Mouse (Mus musculus) myocyte (in vitro differentiated cells): Measurements from ENCODE around the gene Scaf11. TPM values are rescaled to one million over a fixed set of nuclear protein-coding genes. Genes with fewer than 3 reads are reported as not detected.
"Not testable (repeated sequence)": the region's sequence is repeated elsewhere in the genome, so short reads cannot be mapped to it uniquely, and the experiment has no call there.

Source experiments
- H3K27me3 ChIP-seq: one replicate; pipeline ENCODE4 v1.6.1; 2011; ENCODE audit not compliant: control insufficient read depth, insufficient read depth, insufficient read length
- H3K36me3 ChIP-seq: one replicate; pipeline ENCODE4 v1.6.1; 2011; ENCODE audit not compliant: control insufficient read depth, insufficient read depth
- H3K4me2 ChIP-seq: one replicate; pipeline ENCODE4 v1.6.1; 2011; ENCODE audit warnings: low read depth, control low read depth
- H3K4me3 ChIP-seq: one replicate; pipeline ENCODE4 v1.5.1; 2011; ENCODE audit warnings: mild to moderate bottlenecking, control low read depth, moderate library complexity
- H3K79me2 ChIP-seq: one replicate; pipeline ENCODE4 v1.6.1; 2011; ENCODE audit not compliant: control insufficient read depth, insufficient read depth
- H3ac ChIP-seq: one replicate; pipeline ENCODE4 v1.6.1; 2011; ENCODE audit not compliant: control insufficient read depth, insufficient read length
- CEBPB ChIP-seq: IDR thresholded peaks from 2 replicates; pipeline ENCODE4 v1.6.1; 2011; ENCODE audit warnings: mild to moderate bottlenecking, moderate library complexity; ENCODE audit not compliant: poor library complexity, insufficient read depth, severe bottlenecking
- E2F4 ChIP-seq: IDR thresholded peaks from one replicate; pipeline ENCODE4 v1.6.1; 2011; ENCODE audit warnings: mild to moderate bottlenecking, control low read depth, moderate library complexity; ENCODE audit not compliant: insufficient read depth
- MAX ChIP-seq: IDR thresholded peaks from one replicate; pipeline ENCODE4 v1.6.1; 2011; ENCODE audit warnings: low read depth, mild to moderate bottlenecking, control low read depth
- MYOD1 ChIP-seq, 3 experiments: IDR thresholded peaks; one replicate each; pipeline ENCODE4 v1.6.1; 2011; ENCODE audit warnings: control low read depth in 2 of 3, low read depth in 2 of 3, mild to moderate bottlenecking in 2 of 3, moderate library complexity in 1 of 3; ENCODE audit not compliant: insufficient read length in 2 of 3, control insufficient read depth in 1 of 3
- MYOG ChIP-seq, 3 experiments: IDR thresholded peaks; one replicate each; pipeline ENCODE4 v1.6.1; 2011; ENCODE audit warnings: control low read depth in 2 of 3, low read depth in 2 of 3, mild to moderate bottlenecking in 2 of 3; ENCODE audit not compliant: insufficient read length in 2 of 3, control insufficient read depth in 1 of 3, insufficient read depth in 1 of 3
- POLR2A ChIP-seq: IDR thresholded peaks from one replicate; pipeline ENCODE4 v1.6.1; 2011; ENCODE audit warnings: low read depth, mild to moderate bottlenecking, control low read depth, moderate library complexity; ENCODE audit not compliant: insufficient read length
- POLR2AphosphoS2 ChIP-seq: IDR thresholded peaks from one replicate; pipeline ENCODE4 v1.6.1; 2011; ENCODE audit warnings: low read depth, control low read depth; ENCODE audit not compliant: insufficient read length
- REST ChIP-seq: IDR thresholded peaks from one replicate; pipeline ENCODE4 v1.6.1; 2011; ENCODE audit warnings: mild to moderate bottlenecking, control low read depth, moderate library complexity; ENCODE audit not compliant: insufficient read depth, insufficient read length
- SRF ChIP-seq: IDR thresholded peaks from one replicate; pipeline ENCODE4 v1.6.1; 2011; ENCODE audit warnings: low read depth; ENCODE audit not compliant: control insufficient read depth, insufficient read length
- TCF12 ChIP-seq: IDR thresholded peaks from one replicate; pipeline ENCODE4 v1.6.1; 2011; ENCODE audit warnings: mild to moderate bottlenecking, control low read depth; ENCODE audit not compliant: poor library complexity, insufficient read depth, severe bottlenecking
- TCF3 ChIP-seq: IDR thresholded peaks from one replicate; pipeline ENCODE4 v1.6.1; 2011; ENCODE audit warnings: low read depth, control low read depth; ENCODE audit not compliant: insufficient read length
- USF1 ChIP-seq: IDR thresholded peaks from one replicate; pipeline ENCODE4 v1.6.1; 2011; ENCODE audit warnings: low read depth, mild to moderate bottlenecking, control low read depth, moderate library complexity
- polyA plus RNA-seq: library from polyadenylated mRNA; unstranded; fragments of >200 nt; fragmentation: generic; extraction: Trizol; gene quantifications from one replicate; pipeline ENCODE4 v1.2.1, GENCODE M21; 2012; ENCODE audit warnings: missing spikeins

Gene Scaf11
- polyA plus RNA-seq, 1 experiment: 21.6 TPM

DNA sequence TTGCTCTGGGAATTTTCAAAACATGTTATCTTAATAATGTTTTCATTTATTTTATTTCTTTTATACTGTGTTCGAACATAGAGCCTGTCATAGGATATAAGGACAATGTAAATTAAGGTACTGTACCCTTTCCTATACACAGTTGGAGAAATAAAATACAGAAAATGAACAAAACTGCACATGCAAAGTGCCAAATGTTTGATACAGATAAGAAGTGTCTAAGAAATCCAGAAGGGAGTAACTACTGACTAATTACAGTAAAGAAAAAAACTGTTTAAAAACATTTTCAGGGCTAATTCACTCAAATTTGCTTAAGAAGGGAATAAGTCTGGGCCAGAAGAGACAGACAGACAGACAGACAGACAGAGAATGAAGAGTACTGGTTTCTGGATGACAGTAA lies 7.3 kb downstream of the Scaf11 start:
- no peak overlapping the region for H3K4me2 ChIP-seq
- H3K36me3 ChIP-seq: peaks cover 18% of the 10 kb centered on the region
- no peak overlapping the region for H3K4me3 ChIP-seq
- H3K27me3 ChIP-seq: no peaks in the 10 kb centered on the region
- H3K79me2 ChIP-seq: peaks cover 100% of the 10 kb centered on the region
- no peak overlapping the region for H3ac ChIP-seq
- TF ChIP-seq MYOG (IDR thresholded peaks at IDR 0.05; ENCODE audit: control insufficient read depth in 1 of 3, insufficient read depth in 1 of 3, insufficient read length in 2 of 3, low read depth in 2 of 3): no peak
- TF ChIP-seq TCF12: no peak
- TF ChIP-seq MAX: no peak
- no peak for TF ChIP-seq POLR2AphosphoS2
- TF ChIP-seq MYOD1 (IDR thresholded peaks at IDR 0.05; ENCODE audit: control insufficient read depth in 1 of 3, insufficient read length in 2 of 3, low read depth in 2 of 3): no peak
- no peak for TF ChIP-seq POLR2A
- no peak for TF ChIP-seq TCF3
- TF ChIP-seq E2F4: no peak
- no peak for TF ChIP-seq REST
- TF ChIP-seq CEBPB: no peak
- TF ChIP-seq USF1: no peak
- no peak for TF ChIP-seq SRF

DNA sequence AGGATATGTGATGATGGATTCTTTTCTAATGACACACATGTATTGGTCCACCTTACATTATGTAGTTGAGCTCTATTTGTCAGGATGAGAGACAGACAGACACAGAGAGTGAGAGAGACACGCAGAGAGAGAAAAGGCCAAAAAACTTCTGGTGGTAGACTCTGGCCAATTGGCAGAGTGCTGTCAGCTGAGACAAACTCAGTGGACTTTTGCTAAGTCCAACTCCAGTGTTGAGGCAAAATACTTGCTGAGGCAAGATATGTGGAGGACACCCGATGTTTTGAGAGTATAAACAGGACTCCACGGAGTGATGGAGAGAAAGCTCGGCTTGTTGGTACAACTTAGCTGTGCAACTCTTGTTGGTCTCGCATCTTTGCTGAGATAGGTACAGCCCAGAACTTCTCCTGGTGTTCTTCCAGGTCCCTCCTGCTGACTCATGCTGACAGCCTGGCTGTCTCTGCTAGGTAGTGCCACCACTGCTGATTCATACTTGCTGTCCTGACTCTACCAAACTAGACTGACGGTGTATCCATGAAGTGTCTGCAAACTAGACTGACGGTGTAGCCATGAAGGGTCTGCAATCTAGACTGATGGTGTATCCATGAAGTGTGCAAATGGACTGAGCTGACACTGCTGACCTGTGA lies 11.9 kb downstream of the Scaf11 start:
- peaks cover 42% of the 10 kb centered on the region for H3K36me3 ChIP-seq
- TF ChIP-seq MYOG (IDR thresholded peaks at IDR 0.05; ENCODE audit: control insufficient read depth in 1 of 3, insufficient read depth in 1 of 3, insufficient read length in 2 of 3, low read depth in 2 of 3) (no peak), SRF (no peak), POLR2AphosphoS2 (no peak), MYOD1 (IDR thresholded peaks at IDR 0.05; ENCODE audit: control insufficient read depth in 1 of 3, insufficient read length in 2 of 3, low read depth in 2 of 3) (no peak), POLR2A (no peak), REST (no peak), CEBPB (no peak), E2F4 (no peak), TCF3 (no peak), TCF12 (no peak), USF1 (no peak), MAX (no peak)

DNA sequence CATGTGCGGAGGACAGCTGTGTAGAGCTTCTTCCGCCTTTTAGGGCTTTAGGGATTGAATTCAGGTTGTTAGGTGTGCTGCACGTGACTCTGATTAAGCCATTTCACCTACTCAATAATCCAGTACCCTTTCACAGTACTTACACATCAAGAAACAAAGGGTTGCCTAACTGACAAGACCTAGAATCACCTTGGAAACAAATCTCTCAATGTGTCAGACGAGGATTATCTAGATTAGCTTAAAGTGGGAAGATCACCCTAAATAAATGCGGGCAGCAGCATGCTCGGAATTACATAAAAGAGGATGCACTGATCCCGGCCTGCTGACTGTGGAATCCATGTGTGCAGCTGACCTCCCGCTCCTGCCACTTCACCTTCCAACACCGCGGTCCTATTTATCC lies 13.9 kb downstream of the Scaf11 start:
- H3K36me3 ChIP-seq: peaks cover 57% of the 10 kb centered on the region
- TF ChIP-seq E2F4 (no peak), TCF3 (no peak), POLR2A (no peak), REST (no peak), SRF (no peak), POLR2AphosphoS2 (no peak), MAX (no peak), CEBPB (no peak), MYOD1 (IDR thresholded peaks at IDR 0.05; ENCODE audit: control insufficient read depth in 1 of 3, insufficient read length in 2 of 3, low read depth in 2 of 3) (no peak), TCF12 (no peak), MYOG (IDR thresholded peaks at IDR 0.05; ENCODE audit: control insufficient read depth in 1 of 3, insufficient read depth in 1 of 3, insufficient read length in 2 of 3, low read depth in 2 of 3) (no peak), USF1 (no peak)

More for the DNA sequence above, 11.9 kb downstream of the Scaf11 start:
- H3K79me2 ChIP-seq: peaks cover 96% of the 10 kb centered on the region
- H3ac ChIP-seq: no peak overlapping the region
- H3K27me3 ChIP-seq: no peaks in the 10 kb centered on the region
- H3K4me2 ChIP-seq: no peak overlapping the region
- no peak overlapping the region for H3K4me3 ChIP-seq

DNA sequence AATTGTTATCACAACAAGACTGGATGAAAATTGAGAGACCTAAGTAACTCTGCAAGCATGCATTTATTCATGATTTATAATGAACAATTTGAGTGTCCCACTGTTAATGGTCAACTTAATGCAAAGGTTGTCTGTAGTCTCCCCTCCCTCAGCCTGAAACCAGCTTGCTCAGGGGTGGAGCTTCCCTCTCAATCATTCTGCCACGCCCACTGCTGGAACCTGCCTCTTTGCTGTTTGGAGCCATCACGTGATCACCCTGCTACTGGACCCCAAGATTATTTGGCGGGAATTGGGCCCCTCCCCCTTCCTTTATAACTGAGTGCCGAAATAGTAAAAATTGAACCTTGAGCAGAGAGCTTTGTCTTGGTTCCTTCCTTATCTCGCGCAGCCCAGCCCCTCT lies 19.2 kb downstream of the Scaf11 start:
- H3ac ChIP-seq, H3K4me3 ChIP-seq, H3K27me3 ChIP-seq, H3K4me2 ChIP-seq: not testable (repeated sequence)
- peaks cover 57% of the 10 kb centered on the region for H3K36me3 ChIP-seq
- H3K79me2 ChIP-seq: peaks cover 78% of the 10 kb centered on the region

More for the DNA sequence above, 13.9 kb downstream of the Scaf11 start:
- H3K4me3 ChIP-seq: no peak overlapping the region
- H3K4me2 ChIP-seq: no peak overlapping the region
- H3K79me2 ChIP-seq: peaks cover 88% of the 10 kb centered on the region
- H3ac ChIP-seq: no peak overlapping the region
- no peaks in the 10 kb centered on the region for H3K27me3 ChIP-seq

DNA sequence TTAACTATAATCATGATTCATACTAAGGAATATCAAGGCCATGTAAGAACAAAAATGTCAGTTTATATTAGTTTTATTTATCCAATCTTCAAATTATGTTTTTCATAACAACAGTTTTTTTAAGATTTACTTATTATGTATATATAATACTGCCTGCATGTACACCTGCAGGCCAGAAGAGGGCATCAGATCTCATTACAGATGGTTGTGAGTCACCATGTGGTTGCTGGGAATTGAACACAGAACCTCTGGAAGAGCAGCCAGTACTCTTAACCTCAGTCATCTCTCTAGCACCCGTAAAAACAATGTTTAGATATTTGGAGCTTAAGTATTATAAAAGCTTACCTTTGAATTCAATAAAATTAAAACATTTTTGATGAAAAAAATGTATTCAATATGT lies 26.4 kb downstream of the Scaf11 start:
- H3K79me2 ChIP-seq: peaks cover 47% of the 10 kb centered on the region
- TF ChIP-seq POLR2AphosphoS2 (no peak), MYOG (IDR thresholded peaks at IDR 0.05; ENCODE audit: control insufficient read depth in 1 of 3, insufficient read depth in 1 of 3, insufficient read length in 2 of 3, low read depth in 2 of 3) (no peak), CEBPB (no peak), E2F4 (no peak), POLR2A (no peak), TCF12 (no peak), MYOD1 (IDR thresholded peaks at IDR 0.05; ENCODE audit: control insufficient read depth in 1 of 3, insufficient read length in 2 of 3, low read depth in 2 of 3) (no peak), TCF3 (no peak), SRF (no peak), USF1 (no peak), REST (no peak), MAX (no peak)
- no peak overlapping the region for H3ac ChIP-seq
- H3K4me3 ChIP-seq: no peak overlapping the region
- H3K4me2 ChIP-seq: no peak overlapping the region
- H3K27me3 ChIP-seq: no peaks in the 10 kb centered on the region
- peaks cover 77% of the 10 kb centered on the region for H3K36me3 ChIP-seq
